Mouse (Mus musculus): ENCODE measurements around the gene Bbip1. TPM values are rescaled to one million over a fixed set of nuclear protein-coding genes. Genes with fewer than 3 reads are reported as not detected.
A peak's percentile ranks its signal among the peaks of the same experiment; 100 is the strongest.

Bbip1 gene
- total and polyA plus RNA-seq, 3 experiments: 38.8 to 95.7 (median 41.0) TPM

DNA sequence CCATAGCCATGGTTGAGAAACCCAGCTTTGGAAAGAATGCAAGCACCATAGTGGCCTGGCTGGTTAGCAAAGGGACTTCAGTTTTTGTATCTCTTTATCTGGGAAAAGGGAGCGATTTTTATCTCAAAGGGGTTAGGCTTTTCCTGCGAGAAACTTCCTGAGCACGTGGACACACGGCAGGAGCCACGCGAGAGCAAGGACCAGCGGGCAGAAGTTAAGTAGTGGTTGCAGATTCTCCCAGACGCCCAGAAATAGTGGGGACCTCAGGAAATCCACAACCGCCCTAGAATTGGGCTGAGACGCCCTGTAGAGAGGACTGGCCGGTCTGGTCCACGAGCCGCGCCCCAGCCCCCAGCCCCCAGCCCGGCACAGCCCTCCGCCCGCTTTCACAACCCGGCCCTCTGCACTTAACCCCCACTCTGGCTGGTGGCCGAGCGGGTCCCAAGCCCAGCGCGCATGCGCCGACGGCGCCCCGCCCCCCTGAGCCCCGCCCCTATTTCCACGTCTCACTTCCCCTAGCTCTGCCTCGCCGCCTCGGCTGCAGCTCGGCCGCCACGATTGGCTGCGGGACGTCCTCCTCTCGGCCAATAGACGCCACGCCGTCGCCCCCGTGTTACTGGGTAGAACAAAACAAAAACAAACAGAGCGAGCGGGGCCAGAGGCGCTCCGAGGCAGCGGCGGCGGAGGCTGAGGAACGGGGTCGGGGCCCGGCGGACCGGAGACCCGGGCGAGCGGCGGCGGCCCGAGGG lies 41.5 kb downstream of the Bbip1 start (continued):
- no peak for TF ChIP-seq CHD1 (IDR thresholded peaks at IDR 0.05; ENCODE audit: low read depth, low read length)
- TF ChIP-seq SMC3 (IDR thresholded peaks at IDR 0.05; ENCODE audit: low read depth, low read length): no peak
- TF ChIP-seq NRF1 (IDR thresholded peaks at IDR 0.05; ENCODE audit: low read depth, low read length): peak; percentile 85
- TF ChIP-seq SIN3A (IDR thresholded peaks at IDR 0.05; ENCODE audit: low read length): peak; percentile 86
- no peak for TF ChIP-seq PAX5 (IDR thresholded peaks at IDR 0.05; ENCODE audit: low read length)
- TF ChIP-seq USF1 (IDR thresholded peaks at IDR 0.05; ENCODE audit: low read depth, low read length): peak; percentile 14; the same call in 1 of the 2 replicates

DNA sequence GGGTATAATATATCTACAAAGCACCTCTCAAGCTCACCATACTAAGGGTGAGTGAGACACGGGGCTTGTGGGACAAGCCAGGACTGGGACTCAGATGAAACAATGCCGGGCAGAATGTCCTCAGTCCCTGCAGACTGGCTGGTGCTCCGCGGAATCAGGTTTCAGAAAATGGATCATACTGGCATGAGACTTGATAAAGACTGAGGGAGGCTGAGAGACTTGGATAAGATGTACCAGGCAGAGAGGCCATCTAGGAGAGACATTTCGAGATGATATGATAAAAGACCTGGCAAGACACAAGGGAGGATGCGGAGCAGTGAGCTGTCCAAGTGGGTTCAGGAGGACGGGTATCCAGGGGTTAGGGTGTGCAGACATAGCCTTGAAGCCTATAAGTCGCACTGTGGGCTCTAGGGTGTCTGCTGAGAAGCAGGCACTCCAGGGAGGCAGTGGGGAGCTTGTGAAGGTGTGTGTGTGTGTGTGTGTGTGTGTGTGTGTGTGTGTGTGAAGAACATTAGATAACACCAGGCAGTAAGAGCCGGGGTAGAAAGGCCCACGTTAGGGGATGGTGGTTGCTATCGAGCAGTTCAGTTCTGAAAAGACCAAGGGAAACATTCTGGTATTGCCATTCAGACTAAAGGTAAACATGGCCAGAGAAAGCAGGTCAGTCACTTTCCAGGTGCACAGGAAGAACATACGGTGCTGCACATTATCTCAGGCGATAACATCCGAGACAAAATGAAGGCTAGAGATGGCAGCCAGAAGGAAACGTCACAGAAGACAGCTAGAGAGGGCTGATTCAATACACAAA lies 42.3 kb downstream of the Bbip1 start:
- dilution Hi-C loops (cut with MboI; ENCODE audit: extremely low pct_ligation_motif_present, extremely low pct_unique_long_range_greater_than_20kb, low sequenced_read_pairs): no loop called here
- TF ChIP-seq MEF2A (IDR thresholded peaks at IDR 0.05; ENCODE audit: borderline replicate concordance, low read depth, low read length) (no peak), ETS1 (conservative IDR thresholded peaks at IDR 0.05; ENCODE audit: low read depth, low read length) (peak; percentile 2; the same call in 1 of the 2 replicates)
- in situ Hi-C loops (cut with MboI; ENCODE audit: low pct_ligation_motif_present, low pct_unique_long_range_greater_than_20kb, low sequenced_read_pairs): no loop called here
- Histone ChIP-seq H3K4me2 (ENCODE audit: insufficient read depth, low read depth, poor library complexity, severe bottlenecking) (peak overlapping the region; percentile 78), H3K9ac (ENCODE audit: insufficient read depth, low read depth) (peak overlapping the region; percentile 89), H3K36me3 (replicated peaks in 1 of 2; ENCODE audit: control insufficient read depth in 1 of 2, insufficient read depth in 1 of 2, low read length in 1 of 2) (peaks cover 5% of the 10 kb centered on the region in 2 experiments), H3K27me3 (replicated peaks) (no peaks in the 10 kb centered on the region), H3K4me1 (ENCODE audit: control insufficient read depth in 1 of 2, insufficient read depth in 2 of 2) (peaks cover 24 to 66% of the 10 kb centered on the region in 2 experiments), H3K4me3 (replicated peaks in 1 of 3; ENCODE audit: low read depth in 2 of 3, low read length in 2 of 3, poor library complexity in 1 of 3) (peak overlapping the region in 2 of 3 experiments; percentile 32 to 93), H3K27ac (ENCODE audit: insufficient read depth, low read depth) (no peak overlapping the region), H3K9me3 (replicated peaks; ENCODE audit: low read length) (no peaks in the 10 kb centered on the region), H3K79me2 (replicated peaks; ENCODE audit: control insufficient read depth, extremely low read depth, insufficient read depth, poor library complexity, severe bottlenecking) (peaks cover 18% of the 10 kb centered on the region; the same call in 1 of the 2 replicates)
- no peak for DNase-seq (ENCODE audit: extremely low read depth)

- in situ Hi-C loops (cut with MboI; ENCODE audit: low pct_ligation_motif_present, low pct_unique_long_range_greater_than_20kb, low sequenced_read_pairs): no loop called here
- H3K9ac ChIP-seq (ENCODE audit: insufficient read depth, low read depth): peak overlapping the region; percentile 64; the same call in 1 of the 2 replicates
- peak; percentile 35; the same call in 1 of the 2 replicates for TF ChIP-seq TCF12 (IDR thresholded peaks at IDR 0.05; ENCODE audit: low read depth, low read length)
- TF ChIP-seq SIN3A (IDR thresholded peaks at IDR 0.05; ENCODE audit: low read length): 0 out of 2 replicates have a peak, but pooled peaks have one; percentile 2
- 0 out of 2 replicates have a peak, but pooled peaks have one; percentile 38 for TF ChIP-seq MAZ (IDR thresholded peaks at IDR 0.05; ENCODE audit: low read depth, low read length)
- no peak for TF ChIP-seq GABPA (IDR thresholded peaks at IDR 0.05; ENCODE audit: insufficient replicate concordance, low read depth, low read length)
- peak; percentile 67 for TF ChIP-seq BHLHE40 (IDR thresholded peaks at IDR 0.05; ENCODE audit: low read depth, low read length)
- no peak for TF ChIP-seq ZMIZ1 (IDR thresholded peaks at IDR 0.05; ENCODE audit: low read depth, low read length)
- TF ChIP-seq CTCF (conservative IDR thresholded peaks at IDR 0.05 in 1 of 2, IDR thresholded peaks at IDR 0.05 in 1 of 2; ENCODE audit: low read depth in 2 of 2, low read length in 2 of 2): no peak
- TF ChIP-seq SMC3 (IDR thresholded peaks at IDR 0.05; ENCODE audit: low read depth, low read length): no peak; the same call in 1 of the 2 replicates
- TF ChIP-seq EP300 (IDR thresholded peaks at IDR 0.05; ENCODE audit: low read length): peak; percentile 57
- 0 out of 2 replicates have a peak, but pooled peaks have one; percentile 50 for TF ChIP-seq MYC (IDR thresholded peaks at IDR 0.05; ENCODE audit: low read depth, low read length)
- peak; percentile 43; the same call in 1 of the 2 replicates for TF ChIP-seq TBP (conservative IDR thresholded peaks at IDR 0.05; ENCODE audit: low read depth, low read length)
- TF ChIP-seq E2F4 (IDR thresholded peaks at IDR 0.05; ENCODE audit: insufficient replicate concordance, low read depth, low read length): no peak
- no peak for TF ChIP-seq ZKSCAN1 (IDR thresholded peaks at IDR 0.05; ENCODE audit: borderline replicate concordance, low read depth, low read length)
- 0 out of 2 replicates have a peak, but pooled peaks have one; percentile 35 for TF ChIP-seq ELF1 (IDR thresholded peaks at IDR 0.05; ENCODE audit: low read depth, low read length)
- TF ChIP-seq MAX (IDR thresholded peaks at IDR 0.05; ENCODE audit: low read length): peak; percentile 34
- H3K4me1 ChIP-seq (ENCODE audit: control insufficient read depth in 1 of 2, insufficient read depth in 2 of 2): peaks cover 20 to 64% of the 10 kb centered on the region in 2 experiments
- peak overlapping the region; percentile 35 to 53 (median 42) for H3K4me3 ChIP-seq (replicated peaks in 1 of 3; ENCODE audit: low read depth in 2 of 3, low read length in 2 of 3, poor library complexity in 1 of 3)
- no peaks in the 10 kb centered on the region for H3K36me3 ChIP-seq (replicated peaks in 1 of 2; ENCODE audit: control insufficient read depth in 1 of 2, insufficient read depth in 1 of 2, low read length in 1 of 2)
- H3K27ac ChIP-seq (ENCODE audit: insufficient read depth, low read depth): peak overlapping the region; percentile 97
- peak; percentile 73 for DNase-seq (ENCODE audit: extremely low read depth)
- H3K4me2 ChIP-seq (ENCODE audit: insufficient read depth, low read depth, poor library complexity, severe bottlenecking): peak overlapping the region; percentile 80
- H3K79me2 ChIP-seq (replicated peaks; ENCODE audit: control insufficient read depth, extremely low read depth, insufficient read depth, poor library complexity, severe bottlenecking): peaks cover 14% of the 10 kb centered on the region; the same call in 1 of the 2 replicates
- dilution Hi-C loops (cut with MboI; ENCODE audit: extremely low pct_ligation_motif_present, extremely low pct_unique_long_range_greater_than_20kb, low sequenced_read_pairs): no loop called here
- no peaks in the 10 kb centered on the region for H3K27me3 ChIP-seq (replicated peaks)
- no peaks in the 10 kb centered on the region for H3K9me3 ChIP-seq (replicated peaks; ENCODE audit: low read length)
These were observed 44.4 kb downstream of the Bbip1 start for GRCm38 (mm10) chr19:53899941-53900610.

Data from CH12.LX (cell line).